Mouse (Mus musculus): ENCODE results near the gene Syt12.

DNA sequence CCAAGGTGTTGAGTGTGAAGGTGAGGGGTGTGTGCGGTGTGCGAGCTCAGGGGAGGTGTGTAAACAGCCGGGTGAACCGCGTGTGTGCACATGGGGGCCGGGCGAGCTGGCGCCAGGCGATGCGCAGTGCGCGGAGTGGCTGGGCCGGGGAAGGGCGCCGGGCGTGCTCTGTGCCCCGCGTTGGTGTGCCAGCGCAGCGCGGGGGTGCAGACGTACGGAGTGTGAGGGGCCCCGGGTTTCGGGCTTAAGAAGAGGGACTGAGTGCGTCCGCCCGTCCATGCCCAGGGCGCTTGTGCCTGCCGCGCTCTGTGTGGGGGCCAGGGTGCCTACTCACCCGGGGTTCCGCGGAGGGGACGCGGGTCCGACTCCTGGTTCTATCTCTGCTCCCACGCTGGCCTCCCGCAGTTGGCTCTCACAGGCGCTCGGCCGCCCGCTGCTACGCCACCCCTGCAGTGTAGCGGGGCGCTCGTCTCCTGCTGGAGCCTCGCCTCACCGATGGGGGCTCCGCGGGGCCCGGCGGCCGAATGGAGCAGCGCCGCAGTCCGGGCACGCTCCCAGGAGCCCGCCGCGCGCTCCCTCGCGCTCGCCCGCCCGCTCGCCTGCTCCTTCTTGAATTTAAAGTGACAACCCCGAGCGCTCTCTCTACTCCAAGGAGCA is 518 bp downstream of the Syt12 start:
- TF ChIP-seq CTCF (IDR thresholded peaks at IDR 0.05; ENCODE audit: extremely low read depth, insufficient read depth, low read length) = no peak
- no peak for TF ChIP-seq POLR2A (IDR thresholded peaks at IDR 0.05; ENCODE audit: extremely low read depth, insufficient read depth, low read length)

Data from cortical plate, adult 2 months (tissue).